Mouse (Mus musculus) limb, embryonic 14.5 days (tissue): Measurements from ENCODE around the gene Atg16l2. TPM values are rescaled to one million over a fixed set of nuclear protein-coding genes. Genes with fewer than 3 reads are reported as not detected.

Source experiments
- ATAC-seq: fragments of 200-750 bp; cut with Nextera tagmentation; 2 replicates; pipeline ENCODE4 v1.8.0; 2017; ENCODE audit warnings: low read depth, moderate number of reproducible peaks, moderate TSS enrichment; ENCODE audit not compliant: low FRiP score
- DNase-seq: peaks from one replicate; pipeline ENCODE4 v3.0.0-alpha.2; 2015; ENCODE audit warnings: low spot score
- H3K27ac ChIP-seq: fragments of 300-500 bp; sonication (generic); replicated peaks from 2 replicates; pipeline ENCODE4 v1.5.1; 2014; ENCODE audit warnings: low read depth, mild to moderate bottlenecking, low read length, moderate library complexity, mixed read lengths
- H3K27me3 ChIP-seq: fragments of 300-500 bp; sonication (generic); 2 replicates; pipeline ENCODE4 v1.6.1; 2014; ENCODE audit warnings: low read length, mixed read lengths; ENCODE audit not compliant: control insufficient read depth, insufficient read depth
- H3K36me3 ChIP-seq: fragments of 300-500 bp; sonication (generic); 2 replicates; pipeline ENCODE4 v1.6.1; 2014; ENCODE audit warnings: mild to moderate bottlenecking, low read length, moderate library complexity, mixed read lengths; ENCODE audit not compliant: control insufficient read depth, insufficient read depth
- H3K4me1 ChIP-seq: fragments of 300-500 bp; sonication (generic); 2 replicates; pipeline ENCODE4 v1.6.1; 2014; ENCODE audit warnings: antibody characterized with exemption, low read length, mixed read lengths; ENCODE audit not compliant: control insufficient read depth, insufficient read depth
- H3K4me2 ChIP-seq: fragments of 300-500 bp; sonication (generic); replicated peaks from 2 replicates; pipeline ENCODE4 v1.6.1; 2014; ENCODE audit warnings: low read depth, mild to moderate bottlenecking, low read length, moderate library complexity; ENCODE audit not compliant: severe bottlenecking
- H3K4me3 ChIP-seq: fragments of 300-500 bp; sonication (generic); replicated peaks from 2 replicates; pipeline ENCODE4 v1.5.1; 2014; ENCODE audit warnings: low read length
- H3K9ac ChIP-seq: fragments of 300-500 bp; sonication (generic); 2 replicates; pipeline ENCODE4 v1.6.1; 2014; ENCODE audit warnings: mild to moderate bottlenecking, low read depth, low read length, moderate library complexity; ENCODE audit not compliant: severe bottlenecking
- H3K9me3 ChIP-seq: fragments of 300-500 bp; sonication (generic); 2 replicates; pipeline ENCODE4 v1.6.1; 2016; ENCODE audit warnings: low read length; ENCODE audit not compliant: control insufficient read depth
- POLR2A ChIP-seq: fragments of 200-500 bp; IDR thresholded peaks from 2 replicates; pipeline ENCODE4 v1.8.0; 2012; ENCODE audit warnings: inconsistent platforms, mild to moderate bottlenecking, moderate library complexity, borderline replicate concordance; ENCODE audit not compliant: insufficient read depth, insufficient read length; ENCODE audit errors: extremely low read depth
- WGBS: fragments of 180-500 bp; shearing (Covaris S2); extraction: QIAGEN DNeasy Blood & Tissue Kit; methylation state at CpG from one replicate; pipeline ENCODE4 v1.1.7; 2014; 5-methylcytosine and 5-hydroxymethylcytosine counted together
- polyA plus RNA-seq, 2 experiments: library from polyadenylated mRNA; depleted of rRNA in 1 of 2; stranded (reverse) in 1 of 2; unstranded in 1 of 2; fragments of >200 nt; fragmentation: Nextera tagmentation in 1 of 2; extraction: Ambion mirVana in 1 of 2; gene quantifications; 2 replicates each; pipeline versions ENCODE4 v1.2.1 to v1.2.3; 2012 to 2014

Gene Atg16l2
- polyA plus RNA-seq, 2 experiments: 14.5 to 31.1 TPM

- Histone ChIP-seq H3K27me3 (no peaks in the 10 kb centered on the region), H3K4me1 (no peaks in the 10 kb centered on the region), H3K4me2 (no peak overlapping the region), H3K4me3 (no peak overlapping the region), H3K27ac (no peak overlapping the region), H3K36me3 (peaks cover 44% of the 10 kb centered on the region), H3K9me3 (no peaks in the 10 kb centered on the region), H3K9ac (no peak overlapping the region)
- DNase-seq: no peak
- no peak for TF ChIP-seq POLR2A
- 91% methylated on average over 8 of the region's 8 CpGs for WGBS
- ATAC-seq: no peak
Observed at GRCm38 (mm10) chr7:101272466-101273160, 29.4 kb downstream of the Atg16l2 start.

GRCm38 (mm10) chr7:101271602-101272001 is 30.4 kb downstream of the Atg16l2 start:
- Histone ChIP-seq H3K4me2 (no peak overlapping the region), H3K27ac (no peak overlapping the region), H3K4me3 (no peak overlapping the region), H3K9ac (no peak overlapping the region), H3K36me3 (peaks cover 34% of the 10 kb centered on the region), H3K27me3 (no peaks in the 10 kb centered on the region), H3K4me1 (no peaks in the 10 kb centered on the region), H3K9me3 (no peaks in the 10 kb centered on the region)
- no peak for TF ChIP-seq POLR2A
- no peak for ATAC-seq
- WGBS: 86% methylated on average over 1 of the region's 1 CpGs
- DNase-seq: no peak

DNA sequence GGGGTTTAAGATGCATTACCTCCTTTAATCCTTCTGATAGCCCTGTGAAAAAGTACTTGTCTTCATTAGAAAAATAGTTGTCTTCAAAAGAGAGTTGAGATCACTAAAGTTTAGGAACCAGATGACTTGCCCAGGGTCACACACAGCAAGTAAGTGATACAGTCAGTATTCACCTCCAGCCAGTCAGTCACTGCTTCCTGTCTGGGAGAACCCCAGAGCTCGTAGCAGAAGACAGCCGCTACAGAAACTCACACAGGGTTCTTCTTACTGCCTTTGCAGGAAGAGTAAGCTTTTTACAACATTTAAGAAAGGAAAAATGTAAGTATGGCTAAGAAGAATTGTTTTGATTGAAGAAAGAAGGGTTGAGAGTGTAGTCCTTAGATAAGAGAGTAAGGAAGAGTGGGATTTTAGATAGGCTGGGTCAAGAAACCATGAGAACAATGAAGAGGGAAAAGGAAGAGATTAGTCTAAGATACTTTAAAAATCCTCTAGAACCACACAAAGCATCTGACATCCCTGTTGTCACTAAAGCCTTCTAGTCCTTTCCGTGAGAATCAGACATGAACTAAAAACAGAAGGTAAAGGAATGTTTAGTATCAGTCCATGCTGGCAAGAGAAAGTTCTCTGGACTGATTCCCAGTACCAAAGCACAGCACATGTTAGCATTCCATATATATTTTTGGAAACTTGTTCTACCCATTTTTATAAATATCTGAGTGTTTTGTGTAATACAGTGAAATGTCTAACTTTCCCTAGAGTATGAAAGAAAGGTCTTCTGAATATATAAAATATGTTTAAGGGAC is 34.4 kb downstream of the Atg16l2 start:
- no peak overlapping the region for H3K27ac ChIP-seq
- ATAC-seq: no peak
- whole genome bisulfite sequencing: 68% methylated on average over 3 of the region's 3 CpGs

GRCm38 (mm10) chr7:101263511-101263910 is 38.5 kb downstream of the Atg16l2 start:
- DNase-seq (no peak), ATAC-seq (no peak)
- H3K4me1 ChIP-seq: no peaks in the 10 kb centered on the region
- no peak for TF ChIP-seq POLR2A
- no peak overlapping the region for H3K4me2 ChIP-seq
- peaks cover 28% of the 10 kb centered on the region for H3K36me3 ChIP-seq
- H3K27me3 ChIP-seq: no peaks in the 10 kb centered on the region
- no peak overlapping the region for H3K4me3 ChIP-seq
- no peak overlapping the region for H3K27ac ChIP-seq
- H3K9ac ChIP-seq: no peak overlapping the region
- H3K9me3 ChIP-seq: no peaks in the 10 kb centered on the region

More for the DNA sequence above, 34.4 kb downstream of the Atg16l2 start:
- H3K4me2 ChIP-seq: no peak overlapping the region
- H3K4me3 ChIP-seq: no peak overlapping the region
- DNase-seq: peak; percentile 31
- H3K4me1 ChIP-seq: no peaks in the 10 kb centered on the region
- H3K27me3 ChIP-seq: no peaks in the 10 kb centered on the region
- peaks cover 11% of the 10 kb centered on the region for H3K36me3 ChIP-seq
- no peaks in the 10 kb centered on the region for H3K9me3 ChIP-seq
- TF ChIP-seq POLR2A: no peak
- no peak overlapping the region for H3K9ac ChIP-seq

DNA sequence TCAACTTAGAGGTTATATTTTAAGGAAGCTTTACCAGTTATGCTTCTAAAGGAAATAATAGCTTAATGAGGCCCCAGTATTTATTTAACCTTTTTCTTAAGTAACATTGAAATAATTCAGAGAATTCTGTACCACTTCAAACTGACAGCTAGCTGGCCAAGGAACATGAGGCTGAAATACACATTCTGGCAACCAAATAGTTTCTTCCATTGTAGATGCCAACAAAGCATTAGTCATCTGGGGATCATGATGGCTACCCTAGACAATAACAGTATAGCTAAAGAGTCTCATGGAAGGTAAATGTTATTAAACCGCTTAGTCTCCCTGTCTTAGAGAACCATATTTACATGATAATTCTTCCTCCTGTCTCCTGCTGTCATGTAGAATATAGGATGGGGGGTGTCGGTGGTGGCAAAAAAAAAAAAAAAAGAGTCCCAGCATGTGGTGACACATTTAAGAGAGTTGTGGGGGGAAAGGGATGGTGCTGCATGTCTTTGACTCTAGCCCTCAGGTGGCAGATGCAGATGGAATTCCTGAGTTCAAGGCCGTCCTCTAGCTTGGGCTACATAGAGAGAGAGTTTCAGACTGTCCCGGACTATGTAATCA is 40.0 kb downstream of the Atg16l2 start:
- no peak overlapping the region for H3K4me2 ChIP-seq
- H3K36me3 ChIP-seq: peaks cover 28% of the 10 kb centered on the region
- no peak overlapping the region for H3K9ac ChIP-seq
- WGBS: 86% methylated on average over 4 of the region's 4 CpGs
- ATAC-seq: no peak
- no peaks in the 10 kb centered on the region for H3K27me3 ChIP-seq
- no peaks in the 10 kb centered on the region for H3K9me3 ChIP-seq
- no peak for TF ChIP-seq POLR2A
- DNase-seq: no peak
- H3K4me1 ChIP-seq: no peaks in the 10 kb centered on the region
- no peak overlapping the region for H3K27ac ChIP-seq
- no peak overlapping the region for H3K4me3 ChIP-seq
